Comparison of ENCODE assay signal across 9 mouse cellular contexts in genomic region chr1:59719900-59720299, GRCm38 (mm10). TPM values are rescaled to one million over a fixed set of nuclear protein-coding genes. Genes with fewer than 3 reads are reported as not detected.
DNase-seq lines count a peak whose midpoint lies in the region; ATAC-seq and TF ChIP-seq lines count a peak whose summit lies in the region.
"Had no signal": no experiment of that assay in that cellular context is flagged by ENCODE, and none has a peak within 500 bp of the region (broad histone marks: within the 10 kb centered on the region; RNA-seq: fewer than 3 reads in every experiment).

No protein-coding gene starts in this region.

- H3K27ac ChIP-seq in forebrain, embryonic 14.5 days (ENCODE audit: low read depth, low read length) = no peak overlapping the region
- no peak overlapping the region for H3K27ac ChIP-seq in forebrain, embryonic 10.5 days
- H3K27ac ChIP-seq in liver, postnatal 0 days (ENCODE audit: low read depth) = no peak overlapping the region

- no peaks in the 10 kb centered on the region for H3K9me3 ChIP-seq in forebrain, embryonic 14.5 days (replicated peaks; ENCODE audit: control insufficient read depth, low read length)
- H3K9me3 ChIP-seq in forebrain, embryonic 10.5 days = no peaks in the 10 kb centered on the region
- no peaks in the 10 kb centered on the region for H3K9me3 ChIP-seq in liver, postnatal 0 days (ENCODE audit: low read length)

- H3K4me3 ChIP-seq in forebrain, embryonic 14.5 days (ENCODE audit: low read depth, low read length) = no peak overlapping the region
- H3K4me3 ChIP-seq in forebrain, embryonic 10.5 days = no peak overlapping the region
- no peak overlapping the region for H3K4me3 ChIP-seq in liver, postnatal 0 days (ENCODE audit: low read depth, low read length)
- H3K4me3 ChIP-seq: myocyte had no signal

- peak; percentile 63 for DNase-seq in forebrain, embryonic 14.5 days (ENCODE audit: low spot score)
- no peak for DNase-seq in forebrain, embryonic 10.5 days (ENCODE audit: extremely low spot score, low spot score)
- DNase-seq in liver, postnatal 0 days = no peak
- no peak for DNase-seq in liver
- peak; percentile 44 for DNase-seq in brain, embryonic 14.5 days (ENCODE audit: low read depth)
- DNase-seq in kidney, postnatal 10 days = peak; percentile 51
- DNase-seq in right cerebral cortex, postnatal 36 days (ENCODE audit: low spot score in 2 of 2) = no peak

- no peak overlapping the region for H3K4me2 ChIP-seq in forebrain, embryonic 14.5 days (ENCODE audit: low read length)
- no peak overlapping the region for H3K4me2 ChIP-seq in liver, postnatal 0 days (ENCODE audit: low read depth, low read length)

- H3K4me1 ChIP-seq in forebrain, embryonic 14.5 days (ENCODE audit: control insufficient read depth, insufficient read depth, low read length) = no peaks in the 10 kb centered on the region
- H3K4me1 ChIP-seq in forebrain, embryonic 10.5 days = no peaks in the 10 kb centered on the region
- no peaks in the 10 kb centered on the region for H3K4me1 ChIP-seq in liver, postnatal 0 days (ENCODE audit: insufficient read depth)

- 0 out of 2 replicates have a peak, but pooled peaks have one; percentile 7 for TF ChIP-seq EP300 in liver, postnatal 0 days (IDR thresholded peaks at IDR 0.05; ENCODE audit: low read depth)

- H3K36me3 ChIP-seq in forebrain, embryonic 14.5 days (ENCODE audit: control insufficient read depth, insufficient read depth, low read length) = peaks cover 19% of the 10 kb centered on the region
- H3K36me3 ChIP-seq in forebrain, embryonic 10.5 days (replicated peaks) = peaks cover 68% of the 10 kb centered on the region
- peaks cover 12% of the 10 kb centered on the region for H3K36me3 ChIP-seq in liver, postnatal 0 days (replicated peaks; ENCODE audit: insufficient read depth, low read length)

- TF ChIP-seq CTCF in liver, postnatal 0 days (IDR thresholded peaks at IDR 0.05; ENCODE audit: low read depth) = peak; percentile 65
- TF ChIP-seq CTCF in brain, embryonic 14.5 days (IDR thresholded peaks at IDR 0.05; ENCODE audit: borderline replicate concordance, extremely low read depth, insufficient read depth, insufficient read length) = peak; percentile 50; the same call in 1 of the 2 replicates

- no peak overlapping the region for H3K9ac ChIP-seq in forebrain, embryonic 14.5 days (ENCODE audit: low read length)
- no peak overlapping the region for H3K9ac ChIP-seq in liver, postnatal 0 days (replicated peaks)

- WGBS in forebrain, embryonic 14.5 days = 53% methylated on average over 4 of the region's 4 CpGs
- WGBS in forebrain, embryonic 10.5 days = 57% methylated on average over 4 of the region's 4 CpGs
- 28% methylated on average over 4 of the region's 4 CpGs for WGBS in liver, postnatal 0 days (ENCODE audit: insufficient replicate concordance)

- no peak for TF ChIP-seq POLR2A in brain, embryonic 14.5 days (IDR thresholded peaks at IDR 0.05; ENCODE audit: borderline replicate concordance, extremely low read depth, insufficient read depth, insufficient read length, poor library complexity, severe bottlenecking)

- ATAC-seq in forebrain, embryonic 14.5 days = no peak
- ATAC-seq in liver, postnatal 0 days = peak; percentile 43
- no peak for ATAC-seq in megakaryocyte-erythroid progenitor cell, adult 5-6 weeks (replicated peaks; ENCODE audit: low FRiP score, low TSS enrichment, poor library complexity, severe bottlenecking)

- no peaks in the 10 kb centered on the region for H3K27me3 ChIP-seq in forebrain, embryonic 14.5 days (replicated peaks; ENCODE audit: control insufficient read depth, insufficient read depth, low read length)
- no peaks in the 10 kb centered on the region for H3K27me3 ChIP-seq in forebrain, embryonic 10.5 days (ENCODE audit: poor library complexity, severe bottlenecking)
- no peaks in the 10 kb centered on the region for H3K27me3 ChIP-seq in liver, postnatal 0 days (ENCODE audit: insufficient read depth, low read length)

RNA-seq across cellular contexts. Expression of gene Nop58, which starts 35.1 kb away (rescaled TPM):
- polyA plus RNA-seq in forebrain, embryonic 14.5 days (2014; fragmentation: Nextera tagmentation; extraction: Ambion mirVana) = 137 and 152 TPM in 2 replicates
- polyA plus RNA-seq in forebrain, embryonic 10.5 days (2016; fragmentation: Nextera tagmentation; extraction: Ambion mirVana) = 355 and 367 TPM in 2 replicates
- polyA plus RNA-seq in liver, postnatal 0 days (2015; fragmentation: Nextera tagmentation; extraction: Ambion mirVana) = 80.6 and 81.8 TPM in 2 replicates
- 47.2 and 53.5 TPM in 2 replicates for polyA plus RNA-seq in brain, embryonic 14.5 days (2012; rRNA removed)
- 255 and 369 TPM in 2 replicates for total RNA-seq in megakaryocyte-erythroid progenitor cell, adult 5-6 weeks (2014; fragmentation: Nextera tagmentation)
- total RNA-seq in megakaryocyte-erythroid progenitor cell, adult 5-6 weeks (2017) = 2,583 and 2,929 TPM in 2 replicates

RNA-seq across cellular contexts. Expression of gene Bmpr2, which starts 43.3 kb away (rescaled TPM):
- polyA plus RNA-seq in forebrain, embryonic 14.5 days (2014; fragmentation: Nextera tagmentation; extraction: Ambion mirVana) = 14.0 and 16.3 TPM in 2 replicates
- polyA plus RNA-seq in forebrain, embryonic 10.5 days (2016; fragmentation: Nextera tagmentation; extraction: Ambion mirVana) = 5.4 and 5.9 TPM in 2 replicates
- polyA plus RNA-seq in liver, postnatal 0 days (2015; fragmentation: Nextera tagmentation; extraction: Ambion mirVana) = 1.6 and 1.8 TPM in 2 replicates
- 20.1 and 26.8 TPM in 2 replicates for polyA plus RNA-seq in brain, embryonic 14.5 days (2012; rRNA removed)
- total RNA-seq in megakaryocyte-erythroid progenitor cell, adult 5-6 weeks (2014; fragmentation: Nextera tagmentation) = 4.3 and 5.9 TPM in 2 replicates
- 8.4 and 9.7 TPM in 2 replicates for total RNA-seq in megakaryocyte-erythroid progenitor cell, adult 5-6 weeks (2017)

RNA-seq across cellular contexts. Expression of gene Sumo1, which starts 49.3 kb away (rescaled TPM):
- 473 and 528 TPM in 2 replicates for polyA plus RNA-seq in forebrain, embryonic 14.5 days (2014; fragmentation: Nextera tagmentation; extraction: Ambion mirVana)
- 560 and 574 TPM in 2 replicates for polyA plus RNA-seq in forebrain, embryonic 10.5 days (2016; fragmentation: Nextera tagmentation; extraction: Ambion mirVana)
- 96.2 and 97.3 TPM in 2 replicates for polyA plus RNA-seq in liver, postnatal 0 days (2015; fragmentation: Nextera tagmentation; extraction: Ambion mirVana)
- polyA plus RNA-seq in brain, embryonic 14.5 days (2012; rRNA removed) = 122 and 128 TPM in 2 replicates
- total RNA-seq in megakaryocyte-erythroid progenitor cell, adult 5-6 weeks (2014; fragmentation: Nextera tagmentation) = 201 and 227 TPM in 2 replicates
- 163 and 238 TPM in 2 replicates for total RNA-seq in megakaryocyte-erythroid progenitor cell, adult 5-6 weeks (2017)

Comparison
In these comparisons a context has a peak if more than half of its experiments do, and no peak if none do; other contexts are left out.
1. DNase-seq: peak in forebrain, embryonic 14.5 days (single experiment), brain, embryonic 14.5 days (single experiment) and kidney, postnatal 10 days (single experiment); none in forebrain, embryonic 10.5 days (single experiment), liver, postnatal 0 days (single experiment), liver (single experiment) and right cerebral cortex, postnatal 36 days (0 of 2).